Mouse (Mus musculus) lung, postnatal 0 days (tissue): ENCODE results near the gene Gm20441.

Experiments
- CTCF ChIP-seq: IDR thresholded peaks from 2 replicates; pipeline ENCODE4 v1.5.1; 2016; ENCODE audit warnings: antibody characterized with exemption, mild to moderate bottlenecking
- EP300 ChIP-seq: IDR thresholded peaks from 2 replicates; pipeline ENCODE4 v1.6.1; 2016; ENCODE audit warnings: antibody characterized with exemption, mild to moderate bottlenecking, control low read depth

GRCm38 (mm10) chr10:75740866-75741265 is 39.9 kb downstream of the Gm20441 start:
- TF ChIP-seq EP300 (no peak), CTCF (no peak)
